ENCODE assay signal across 22 mouse cellular contexts in genomic region chr4:118268429-118269212, GRCm38 (mm10). TPM values are rescaled to one million over a fixed set of nuclear protein-coding genes. Genes with fewer than 3 reads are reported as not detected.
A peak's percentile ranks its signal among the peaks of the same experiment; 100 is the strongest.
DNase-seq lines count a peak whose midpoint lies in the region; ATAC-seq and TF ChIP-seq lines count a peak whose summit lies in the region.
"Had no signal": no experiment of that assay in that cellular context is flagged by ENCODE, and none has a peak within 500 bp of the region (broad histone marks: within the 10 kb centered on the region; RNA-seq: fewer than 3 reads in every experiment).

No protein-coding gene starts in this region.

- 66% methylated on average over 14 of the region's 14 CpGs for WGBS in forebrain, embryonic 13.5 days
- 70% methylated on average over 13 of the region's 14 CpGs for WGBS in forebrain, embryonic 16.5 days
- WGBS in kidney, embryonic 15.5 days = 64% methylated on average over 14 of the region's 14 CpGs
- 75% methylated on average over 14 of the region's 14 CpGs for WGBS in lung, embryonic 14.5 days
- 76% methylated on average over 14 of the region's 14 CpGs for WGBS in neural tube, embryonic 13.5 days
- whole genome bisulfite sequencing in neural tube, embryonic 15.5 days = 78% methylated on average over 14 of the region's 14 CpGs

- no peak overlapping the region for H3K9ac ChIP-seq in forebrain, embryonic 13.5 days
- H3K9ac ChIP-seq in forebrain, embryonic 16.5 days (replicated peaks; ENCODE audit: low read depth, low read length) = no peak overlapping the region
- no peak overlapping the region for H3K9ac ChIP-seq in kidney, embryonic 15.5 days
- no peak overlapping the region for H3K9ac ChIP-seq in lung, embryonic 14.5 days
- no peak overlapping the region for H3K9ac ChIP-seq in neural tube, embryonic 13.5 days
- no peak overlapping the region for H3K9ac ChIP-seq in neural tube, embryonic 15.5 days (replicated peaks)
- H3K9ac ChIP-seq: forebrain, embryonic 15.5 days; hindbrain, embryonic 14.5 days; limb, embryonic 12.5 days; liver, embryonic 14.5 days; neural tube, embryonic 12.5 days had no signal

- H3K9me3 ChIP-seq in forebrain, embryonic 13.5 days (replicated peaks) = no peaks in the 10 kb centered on the region; the same call in 1 of the 2 replicates
- H3K9me3 ChIP-seq in forebrain, embryonic 16.5 days (ENCODE audit: control insufficient read depth, low read length) = peaks cover 3% of the 10 kb centered on the region; the same call in 1 of the 2 replicates
- no peaks in the 10 kb centered on the region for H3K9me3 ChIP-seq in kidney, embryonic 15.5 days (replicated peaks)
- no peaks in the 10 kb centered on the region for H3K9me3 ChIP-seq in lung, embryonic 14.5 days (ENCODE audit: low read depth, low read length)
- H3K9me3 ChIP-seq in neural tube, embryonic 13.5 days = no peaks in the 10 kb centered on the region
- no peaks in the 10 kb centered on the region for H3K9me3 ChIP-seq in neural tube, embryonic 15.5 days (replicated peaks)
- H3K9me3 ChIP-seq: forebrain, embryonic 15.5 days; neural tube, embryonic 12.5 days had no signal

- DNase-seq in kidney, postnatal 4 days = no peak
- no peak for DNase-seq in lung, embryonic 14.5 days
- DNase-seq in lung, postnatal 25 days (ENCODE audit: low spot score) = no peak
- DNase-seq: cerebellum, adult 11-12 months; cerebellum, postnatal 10 days; gastrocnemius, postnatal 14 days; heart, postnatal 4 days; kidney, adult 9 months; midbrain, embryonic 14.5 days had no signal

- peaks cover 87% of the 10 kb centered on the region for H3K36me3 ChIP-seq in forebrain, embryonic 13.5 days (ENCODE audit: poor library complexity, severe bottlenecking)
- peaks cover 6% of the 10 kb centered on the region; the same call in 1 of the 2 replicates for H3K36me3 ChIP-seq in forebrain, embryonic 16.5 days (ENCODE audit: control insufficient read depth, insufficient read depth)
- H3K36me3 ChIP-seq in kidney, embryonic 15.5 days = peaks cover 60% of the 10 kb centered on the region
- H3K36me3 ChIP-seq in lung, embryonic 14.5 days (ENCODE audit: insufficient read depth) = peaks cover 66% of the 10 kb centered on the region
- H3K36me3 ChIP-seq in neural tube, embryonic 13.5 days = peaks cover 67% of the 10 kb centered on the region
- H3K36me3 ChIP-seq in neural tube, embryonic 15.5 days = peaks cover 32% of the 10 kb centered on the region

- no peak for ATAC-seq in forebrain, embryonic 13.5 days
- ATAC-seq in forebrain, embryonic 16.5 days = no peak
- no peak for ATAC-seq in kidney, embryonic 15.5 days (replicated peaks; ENCODE audit: low FRiP score)
- ATAC-seq in lung, embryonic 14.5 days (ENCODE audit: insufficient read depth) = no peak
- ATAC-seq in neural tube, embryonic 13.5 days (ENCODE audit: low read depth) = no peak
- no peak for ATAC-seq in neural tube, embryonic 15.5 days (ENCODE audit: low FRiP score)
- ATAC-seq: forebrain, embryonic 15.5 days; inflammation-experienced regulatory T-cells, adult 6 months had no signal

- H3K4me1 ChIP-seq in forebrain, embryonic 13.5 days = peaks cover 45% of the 10 kb centered on the region
- H3K4me1 ChIP-seq in forebrain, embryonic 16.5 days (replicated peaks; ENCODE audit: control insufficient read depth, insufficient read depth, low read length) = peaks cover 28% of the 10 kb centered on the region
- peaks cover 86% of the 10 kb centered on the region for H3K4me1 ChIP-seq in kidney, embryonic 15.5 days
- peaks cover 9% of the 10 kb centered on the region; the same call in 1 of the 2 replicates for H3K4me1 ChIP-seq in lung, embryonic 14.5 days (ENCODE audit: insufficient read depth)
- peaks cover 67% of the 10 kb centered on the region for H3K4me1 ChIP-seq in neural tube, embryonic 13.5 days (replicated peaks)
- peaks cover 49% of the 10 kb centered on the region for H3K4me1 ChIP-seq in neural tube, embryonic 15.5 days

- H3K27ac ChIP-seq in forebrain, embryonic 13.5 days = 0 out of 2 replicates have a peak overlapping the region, but pooled peaks have one; percentile 16
- H3K27ac ChIP-seq in forebrain, embryonic 16.5 days (ENCODE audit: low read length) = no peak overlapping the region
- peak overlapping the region; percentile 92 for H3K27ac ChIP-seq in kidney, embryonic 15.5 days
- peak overlapping the region; percentile 0; the same call in 1 of the 2 replicates for H3K27ac ChIP-seq in lung, embryonic 14.5 days (ENCODE audit: low read depth)
- 0 out of 2 replicates have a peak overlapping the region, but pooled peaks have one; percentile 5 for H3K27ac ChIP-seq in neural tube, embryonic 13.5 days (replicated peaks)
- no peak overlapping the region for H3K27ac ChIP-seq in neural tube, embryonic 15.5 days (replicated peaks)
- H3K27ac ChIP-seq: forebrain, embryonic 15.5 days; hindbrain, embryonic 14.5 days; layer of hippocampus, adult 2 months; limb, embryonic 12.5 days; liver, embryonic 14.5 days; neural tube, embryonic 12.5 days had no signal

- H3K27me3 ChIP-seq in forebrain, embryonic 13.5 days = no peaks in the 10 kb centered on the region
- no peaks in the 10 kb centered on the region for H3K27me3 ChIP-seq in forebrain, embryonic 16.5 days (replicated peaks; ENCODE audit: control insufficient read depth, insufficient read depth, low read length)
- no peaks in the 10 kb centered on the region for H3K27me3 ChIP-seq in kidney, embryonic 15.5 days
- no peaks in the 10 kb centered on the region for H3K27me3 ChIP-seq in lung, embryonic 14.5 days (ENCODE audit: insufficient read depth, low read length)
- H3K27me3 ChIP-seq in neural tube, embryonic 13.5 days = no peaks in the 10 kb centered on the region
- H3K27me3 ChIP-seq in neural tube, embryonic 15.5 days (replicated peaks) = no peaks in the 10 kb centered on the region
- H3K27me3 ChIP-seq: forebrain, embryonic 15.5 days; limb, embryonic 12.5 days; neural tube, embryonic 12.5 days had no signal

- no peak overlapping the region for H3K4me3 ChIP-seq in forebrain, embryonic 13.5 days
- no peak overlapping the region for H3K4me3 ChIP-seq in forebrain, embryonic 16.5 days (replicated peaks; ENCODE audit: low read length)
- H3K4me3 ChIP-seq in kidney, embryonic 15.5 days (replicated peaks) = no peak overlapping the region
- H3K4me3 ChIP-seq in lung, embryonic 14.5 days (ENCODE audit: low read depth, low read length) = no peak overlapping the region
- no peak overlapping the region for H3K4me3 ChIP-seq in neural tube, embryonic 13.5 days
- H3K4me3 ChIP-seq in neural tube, embryonic 15.5 days (replicated peaks) = no peak overlapping the region
- H3K4me3 ChIP-seq: erythroblast, embryonic 14.5 days; forebrain, embryonic 15.5 days; layer of hippocampus, adult 2 months; limb, embryonic 12.5 days; neural tube, embryonic 12.5 days had no signal

- H3K4me2 ChIP-seq in forebrain, embryonic 13.5 days = no peak overlapping the region
- no peak overlapping the region for H3K4me2 ChIP-seq in forebrain, embryonic 16.5 days (ENCODE audit: low read length)
- no peak overlapping the region for H3K4me2 ChIP-seq in kidney, embryonic 15.5 days
- no peak overlapping the region for H3K4me2 ChIP-seq in lung, embryonic 14.5 days
- H3K4me2 ChIP-seq in neural tube, embryonic 13.5 days = no peak overlapping the region
- H3K4me2 ChIP-seq in neural tube, embryonic 15.5 days = no peak overlapping the region
- H3K4me2 ChIP-seq: forebrain, embryonic 15.5 days; hindbrain, embryonic 14.5 days; limb, embryonic 12.5 days; neural tube, embryonic 12.5 days had no signal

- TF ChIP-seq CTCF in lung, embryonic 14.5 days (IDR thresholded peaks at IDR 0.05; ENCODE audit: low read depth) = no peak

RNA-seq across cellular contexts. Expression of gene Ptprf, which starts 22.6 kb away (rescaled TPM):
- polyA plus RNA-seq in forebrain, embryonic 13.5 days (2015; fragmentation: Nextera tagmentation; extraction: Ambion mirVana) = 62.9 and 76.1 TPM in 2 replicates
- polyA plus RNA-seq in forebrain, embryonic 16.5 days (2015; fragmentation: Nextera tagmentation; extraction: Ambion mirVana) = 77.0 and 81.6 TPM in 2 replicates
- polyA plus RNA-seq in kidney, embryonic 15.5 days (2015; fragmentation: Nextera tagmentation; extraction: Ambion mirVana) = 64.2 and 64.4 TPM in 2 replicates
- polyA plus RNA-seq in lung, embryonic 14.5 days (2014; fragmentation: Nextera tagmentation; extraction: Ambion mirVana) = 69.7 and 75.7 TPM in 2 replicates
- polyA plus RNA-seq in neural tube, embryonic 13.5 days (2015; fragmentation: Nextera tagmentation; extraction: Ambion mirVana) = 81.1 and 82.2 TPM in 2 replicates
- 62.9 and 68.5 TPM in 2 replicates for polyA plus RNA-seq in neural tube, embryonic 15.5 days (2015; fragmentation: Nextera tagmentation; extraction: Ambion mirVana)

Comparison
In these comparisons a context has a peak if more than half of its experiments do, and no peak if none do; other contexts are left out.
1. H3K27ac ChIP-seq: peak in forebrain, embryonic 13.5 days (single experiment), kidney, embryonic 15.5 days (single experiment), lung, embryonic 14.5 days (single experiment) and neural tube, embryonic 13.5 days (single experiment); none in forebrain, embryonic 16.5 days (single experiment) and neural tube, embryonic 15.5 days (single experiment).